Mouse (Mus musculus) embryo, embryonic 10 days (tissue): ENCODE measurements at regions not wholly inside any gene's neighbourhood (a gene's known extent, or its start where the extent isn't known, plus 50 kb on each side); places are given as distances from the start of the nearest gene placed in this dataset.
A peak's percentile ranks its signal among the peaks of the same experiment; 100 is the strongest.
"Not testable (repeated sequence)": the region's sequence is repeated elsewhere in the genome, so short reads cannot be mapped to it uniquely, and the experiment has no call there.

Experiments
- DNase-seq: peaks from one replicate; pipeline ENCODE4 v3.0.0-alpha.2; 2015; ENCODE audit warnings: low spot score

DNA sequence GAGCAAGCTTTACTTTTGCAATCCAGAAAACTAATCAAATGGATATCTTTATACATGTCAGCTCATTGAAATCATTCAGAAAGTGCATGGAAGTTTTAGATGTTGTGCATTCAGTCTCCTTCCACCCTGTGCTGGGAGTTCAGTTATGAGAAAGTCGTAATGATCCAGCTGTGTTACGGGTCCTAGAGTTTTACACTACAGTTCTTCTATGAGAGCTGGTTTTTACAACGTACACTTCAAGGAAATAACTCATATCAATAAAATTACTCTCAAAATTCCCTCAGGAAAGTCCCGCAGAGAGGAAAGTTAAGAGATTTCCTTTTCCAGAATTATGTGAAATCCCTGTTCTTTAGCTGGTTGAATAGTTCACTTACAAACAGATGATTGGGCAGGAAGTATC, 418.1 kb upstream of the Slc10a2 start:
- DNase-seq, result no peak

DNA sequence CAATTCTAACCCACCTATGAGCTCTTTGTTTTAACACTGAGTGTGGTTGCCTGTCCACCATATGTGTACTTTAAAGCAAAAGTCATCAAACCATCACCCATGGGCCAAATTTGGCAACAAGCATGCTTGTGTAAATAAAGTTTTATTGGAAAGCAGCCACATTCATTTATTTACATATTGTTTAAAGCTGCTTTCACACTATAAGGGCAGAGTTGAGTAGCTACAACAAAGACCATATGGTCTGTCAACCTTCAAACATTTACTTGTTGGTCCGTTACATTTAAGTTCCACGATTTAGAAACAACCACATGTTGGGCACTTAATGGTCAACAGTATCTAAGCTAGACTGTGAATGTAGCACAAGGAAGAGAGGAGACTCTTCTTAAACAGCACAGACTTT, 390.7 kb upstream of the Slc10a2 start:
- DNase-seq, result no peak

GRCm38 (mm10) chr8:5490491-5490890, 385.3 kb upstream of the Slc10a2 start:
- no peak for DNase-seq

GRCm38 (mm10) chr8:5482938-5483337, 377.8 kb upstream of the Slc10a2 start:
- DNase-seq, result no peak

GRCm38 (mm10) chr8:5472999-5473398, 367.8 kb upstream of the Slc10a2 start:
- no peak for DNase-seq

- no peak for DNase-seq
Observed at GRCm38 (mm10) chr8:5472582-5472981, 367.4 kb upstream of the Slc10a2 start.

GRCm38 (mm10) chr8:5457619-5458018, 352.5 kb upstream of the Slc10a2 start:
- no peak for DNase-seq

- DNase-seq, result no peak
Observed at GRCm38 (mm10) chr8:5453469-5453868, 348.3 kb upstream of the Slc10a2 start.

- DNase-seq, result not testable (repeated sequence)
Observed at GRCm38 (mm10) chr8:5442243-5442642, 337.1 kb upstream of the Slc10a2 start.

DNA sequence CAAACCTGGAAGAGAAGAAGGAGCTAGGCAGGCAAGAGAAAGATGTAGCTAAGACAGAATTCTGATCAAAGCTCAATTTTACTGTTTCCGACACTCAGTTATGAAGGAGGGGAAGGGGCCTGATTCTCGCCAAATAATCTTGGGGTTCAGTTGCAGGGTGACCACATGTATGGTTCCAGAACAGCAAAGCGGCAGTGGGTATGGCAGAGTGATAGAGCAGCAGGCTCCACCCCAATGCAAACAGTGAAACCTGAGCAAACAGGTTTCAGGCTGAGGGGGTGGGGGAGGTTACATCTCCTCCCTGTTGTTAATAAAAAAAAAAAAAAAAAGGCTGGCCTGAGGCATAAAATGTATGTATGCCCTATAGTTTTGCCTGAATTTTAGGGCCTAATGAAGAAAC, 335.3 kb upstream of the Slc10a2 start:
- DNase-seq, result not testable (repeated sequence)

GRCm38 (mm10) chr8:5439054-5439453, 333.9 kb upstream of the Slc10a2 start:
- DNase-seq, result peak; percentile 6

DNA sequence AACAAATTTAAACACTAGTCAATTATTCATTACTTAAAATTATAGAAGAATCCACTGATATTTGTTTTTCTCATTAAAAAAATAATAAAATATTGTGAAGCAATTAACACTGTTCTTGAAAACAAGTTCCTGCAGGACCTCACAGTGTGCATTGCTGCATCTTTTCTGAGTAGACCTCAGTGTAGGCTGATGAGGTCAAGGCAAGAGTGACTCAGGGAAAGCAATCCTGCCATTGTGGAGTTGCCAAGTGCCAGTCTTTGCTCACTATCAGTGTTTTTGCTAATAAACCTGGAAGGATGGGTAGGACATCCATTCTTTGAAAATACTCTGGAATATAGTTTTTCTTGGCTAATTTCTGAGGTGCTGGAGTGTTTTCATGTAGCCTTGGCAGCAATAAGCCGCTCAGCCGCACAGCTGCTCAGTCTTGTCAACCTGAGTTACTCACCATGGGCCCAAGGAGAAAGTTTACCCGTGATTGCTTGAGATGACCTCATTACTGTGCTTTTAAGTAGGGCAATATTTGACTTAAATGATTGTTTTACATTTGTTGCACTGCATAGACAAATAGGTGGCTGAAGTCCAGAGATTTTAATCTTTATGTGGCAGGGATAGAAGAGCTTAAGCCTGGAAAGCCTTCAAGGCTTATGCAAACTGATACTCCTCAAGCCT, 323.3 kb upstream of the Slc10a2 start:
- peak; percentile 5 for DNase-seq

GRCm38 (mm10) chr8:5416841-5417240, 311.7 kb upstream of the Slc10a2 start:
- DNase-seq, result not testable (repeated sequence)

GRCm38 (mm10) chr8:5384851-5385250, 279.7 kb upstream of the Slc10a2 start:
- DNase-seq, result no peak

- no peak for DNase-seq
Observed at GRCm38 (mm10) chr8:5378001-5378400, 272.9 kb upstream of the Slc10a2 start.

DNA sequence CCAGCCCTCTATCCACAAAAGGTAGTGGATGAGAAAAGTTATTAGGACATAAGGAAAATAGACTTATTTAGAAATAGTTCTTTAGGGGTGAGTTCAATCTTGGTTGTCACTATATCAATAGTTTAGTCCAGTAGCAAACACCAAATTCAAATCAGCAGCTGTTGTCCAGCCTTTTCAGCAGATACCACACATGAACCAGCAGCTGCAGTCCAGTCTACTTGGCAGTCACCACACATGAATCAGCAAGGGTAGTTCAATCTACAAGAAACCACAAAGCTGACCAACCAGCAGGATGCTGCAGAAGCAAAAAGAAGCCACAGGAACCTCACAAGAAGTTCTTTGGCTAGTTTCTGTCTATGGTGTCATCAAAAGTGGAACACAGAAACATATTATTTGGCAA, 234.8 kb upstream of the Slc10a2 start:
- no peak for DNase-seq

GRCm38 (mm10) chr8:5314594-5314993, 209.4 kb upstream of the Slc10a2 start:
- DNase-seq, result no peak

DNA sequence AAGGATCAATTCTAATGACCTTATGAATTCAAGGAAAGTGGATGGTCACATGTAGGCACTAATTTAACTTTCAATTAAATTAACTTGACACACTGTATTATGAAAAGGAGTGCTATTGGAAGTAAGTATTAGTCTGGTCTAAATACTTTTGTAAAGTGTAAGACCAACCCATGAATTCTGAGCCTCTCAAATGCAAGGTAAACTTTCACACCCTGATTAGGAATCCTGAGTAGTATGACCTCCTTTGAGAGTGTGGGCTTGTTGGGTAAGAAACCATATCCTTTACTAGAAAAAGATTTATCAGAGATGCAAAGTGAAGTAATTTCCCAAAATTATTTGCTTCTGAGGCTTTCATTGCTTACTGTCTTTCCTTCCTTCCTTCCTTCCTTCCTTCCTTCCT, 194.8 kb upstream of the Slc10a2 start:
- DNase-seq, result no peak

DNA sequence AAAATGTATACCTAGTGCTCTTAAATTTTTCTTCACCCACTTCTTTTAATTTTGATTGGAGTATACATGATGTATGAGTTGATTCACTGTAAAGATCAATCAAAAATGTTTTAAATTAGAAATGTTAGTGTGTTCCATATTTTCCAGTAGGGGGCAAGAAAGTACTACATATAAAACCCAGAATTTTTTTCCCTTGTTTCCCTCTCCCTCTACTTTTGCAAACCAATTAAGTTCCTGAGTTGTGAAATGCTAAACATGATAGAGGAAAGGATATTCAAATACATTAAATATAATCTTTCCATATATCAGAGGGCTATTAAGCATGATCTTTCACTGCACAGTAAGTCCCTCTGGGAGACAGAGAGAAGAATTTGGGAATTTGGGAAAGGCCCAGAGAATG, 192.0 kb upstream of the Slc10a2 start:
- DNase-seq, result no peak

GRCm38 (mm10) chr8:5285708-5286161, 180.6 kb upstream of the Slc10a2 start:
- peak; percentile 60 for DNase-seq

- DNase-seq, result no peak
Observed at GRCm38 (mm10) chr8:5283799-5284198, 178.6 kb upstream of the Slc10a2 start.

DNA sequence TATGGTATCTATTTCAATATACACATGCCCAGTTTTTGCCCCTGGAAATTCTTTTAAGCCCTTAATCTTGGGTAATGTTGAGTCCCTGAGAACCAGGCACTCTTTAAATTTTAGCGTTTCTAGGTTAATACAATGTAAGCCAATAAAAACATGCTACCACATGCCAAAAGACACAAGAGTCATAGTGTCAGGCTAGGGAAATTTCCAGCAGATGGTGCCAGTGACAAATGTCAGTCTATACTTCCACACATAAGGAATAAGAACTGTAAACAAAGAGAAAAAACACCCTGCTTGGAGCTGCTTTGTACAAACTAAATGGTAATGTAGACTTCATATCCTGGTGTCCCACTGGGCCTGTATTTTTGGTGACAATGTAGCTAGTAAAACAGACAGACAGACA, 157.2 kb upstream of the Slc10a2 start:
- DNase-seq, result no peak

GRCm38 (mm10) chr8:5241871-5242270, 136.7 kb upstream of the Slc10a2 start:
- DNase-seq, result not testable (repeated sequence)
